Mouse (Mus musculus) lung, embryonic 14.5 days (tissue): Measurements from ENCODE around the gene Hes1. TPM values are rescaled to one million over a fixed set of nuclear protein-coding genes. Genes with fewer than 3 reads are reported as not detected.

Experiments used
- ATAC-seq: fragments of 200-750 bp; cut with Nextera tagmentation; 2 replicates; pipeline ENCODE4 v1.8.0; 2017; ENCODE audit warnings: mild to moderate bottlenecking, moderate TSS enrichment, moderate library complexity; ENCODE audit not compliant: insufficient read depth
- DNase-seq: peaks from one replicate; pipeline ENCODE4 v3.0.0-alpha.2; 2015
- H3K27ac ChIP-seq: fragments of 300-500 bp; sonication (generic); 2 replicates; pipeline ENCODE4 v1.5.1; 2014; ENCODE audit warnings: low read depth, mild to moderate bottlenecking, moderate library complexity
- H3K27me3 ChIP-seq: fragments of 300-500 bp; sonication (generic); 2 replicates; pipeline ENCODE4 v1.6.1; 2014; ENCODE audit warnings: low read length, control low read depth; ENCODE audit not compliant: insufficient read depth
- H3K36me3 ChIP-seq: fragments of 300-500 bp; sonication (generic); 2 replicates; pipeline ENCODE4 v1.6.1; 2014; ENCODE audit warnings: control low read depth; ENCODE audit not compliant: insufficient read depth
- H3K4me1 ChIP-seq: fragments of 300-500 bp; sonication (generic); 2 replicates; pipeline ENCODE4 v1.6.1; 2014; ENCODE audit warnings: antibody characterized with exemption, control low read depth; ENCODE audit not compliant: insufficient read depth
- H3K4me2 ChIP-seq: fragments of 300-500 bp; sonication (generic); 2 replicates; pipeline ENCODE4 v1.6.1; 2014; ENCODE audit warnings: mild to moderate bottlenecking
- H3K4me3 ChIP-seq: fragments of 300-500 bp; sonication (generic); 2 replicates; pipeline ENCODE4 v1.5.1; 2014; ENCODE audit warnings: low read depth, low read length
- H3K9ac ChIP-seq: fragments of 300-500 bp; sonication (generic); 2 replicates; pipeline ENCODE4 v1.6.1; 2014
- H3K9me3 ChIP-seq: fragments of 300-500 bp; sonication (generic); 2 replicates; pipeline ENCODE4 v1.6.1; 2016; ENCODE audit warnings: low read depth, low read length, control low read depth
- CTCF ChIP-seq: IDR thresholded peaks from 2 replicates; pipeline ENCODE4 v1.5.1; 2016; ENCODE audit warnings: antibody characterized with exemption, low read depth
- WGBS: fragments of 180-500 bp; shearing (Covaris S2); extraction: QIAGEN DNeasy Blood & Tissue Kit; methylation state at CpG from one replicate; pipeline ENCODE4 v1.1.7; 2014; 5-methylcytosine and 5-hydroxymethylcytosine counted together
- polyA plus RNA-seq: library from polyadenylated mRNA; unstranded; fragments of >200 nt; fragmentation: Nextera tagmentation; extraction: Ambion mirVana; gene quantifications from 2 replicates; pipeline ENCODE4 v1.2.1, GENCODE M21; 2014

The Hes1 gene
- polyA plus RNA-seq = 52.9 and 54.0 TPM in 2 replicates

DNA sequence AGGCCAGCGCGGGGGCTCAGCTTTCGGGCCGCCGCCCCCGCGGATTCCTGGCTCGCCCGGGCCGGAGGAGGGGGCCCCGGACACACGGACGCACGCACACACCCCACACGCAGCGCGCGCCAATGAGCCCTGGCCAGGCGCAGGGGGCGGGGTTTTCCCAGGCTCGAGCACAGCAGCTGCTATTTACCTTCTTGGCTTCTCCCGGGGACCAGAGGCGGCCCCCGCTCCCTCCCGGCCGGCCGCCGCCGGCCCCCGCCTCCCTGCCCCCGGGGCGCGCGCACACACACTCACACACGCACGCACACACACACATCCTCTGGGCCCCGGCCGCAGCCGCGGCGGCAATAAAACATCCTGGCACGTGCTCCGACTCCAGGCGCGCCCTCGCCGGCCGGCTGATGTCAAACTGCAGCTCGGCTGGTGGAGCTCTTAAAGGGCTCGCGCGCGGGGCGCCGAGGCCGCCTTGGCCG lies at the start of gene Hes1:
TSS of gene Hes1 (plus strand) at position 401 of the 470 bp plus-strand sequence.
- no peak for TF ChIP-seq CTCF
- Histone ChIP-seq H3K9me3 (no peaks in the 10 kb centered on the region), H3K27ac (peak within 1 kb of the TSS; percentile 99), H3K4me3 (peak within 1 kb of the TSS; percentile 84), H3K4me2 (peak within 1 kb of the TSS; percentile 92), H3K9ac (peak within 1 kb of the TSS; percentile 89), H3K4me1 (peaks cover 45% of the 10 kb centered on the region), H3K36me3 (peaks cover 11% of the 10 kb centered on the region), H3K27me3 (no peaks in the 10 kb centered on the region)
- WGBS = under 1% methylated on average over 52 of the region's 57 CpGs
- ATAC-seq (peak; percentile 85), DNase-seq (peak; percentile 97)

GRCm38 (mm10) chr16:30016064-30016463 lies 48.1 kb upstream of the Hes1 start:
- H3K27ac ChIP-seq = no peak overlapping the region
- DNase-seq (peak; percentile 49), ATAC-seq (no peak)
- no peak overlapping the region for H3K4me3 ChIP-seq
- no peaks in the 10 kb centered on the region for H3K27me3 ChIP-seq
- H3K9me3 ChIP-seq = no peaks in the 10 kb centered on the region
- peaks cover 8% of the 10 kb centered on the region; the same call in 1 of the 2 replicates for H3K4me1 ChIP-seq
- no peak overlapping the region for H3K9ac ChIP-seq
- no peak overlapping the region for H3K4me2 ChIP-seq
- no peak for TF ChIP-seq CTCF
- no peaks in the 10 kb centered on the region for H3K36me3 ChIP-seq
- 9% methylated on average over 3 of the region's 3 CpGs for WGBS

- TF ChIP-seq CTCF = no peak
- H3K4me2 ChIP-seq = peak overlapping the region; percentile 40
- H3K36me3 ChIP-seq = no peaks in the 10 kb centered on the region
- no peak overlapping the region for H3K9ac ChIP-seq
- WGBS = 22% methylated on average over 13 of the region's 13 CpGs
- no peak overlapping the region for H3K27ac ChIP-seq
- no peaks in the 10 kb centered on the region for H3K9me3 ChIP-seq
- no peaks in the 10 kb centered on the region for H3K27me3 ChIP-seq
- H3K4me1 ChIP-seq = peaks cover 8% of the 10 kb centered on the region; the same call in 1 of the 2 replicates
- DNase-seq (peak; percentile 54), ATAC-seq (peak; percentile 56)
- H3K4me3 ChIP-seq = no peak overlapping the region
Observed at GRCm38 (mm10) chr16:30020124-30020523, 44.1 kb upstream of the Hes1 start.

DNA sequence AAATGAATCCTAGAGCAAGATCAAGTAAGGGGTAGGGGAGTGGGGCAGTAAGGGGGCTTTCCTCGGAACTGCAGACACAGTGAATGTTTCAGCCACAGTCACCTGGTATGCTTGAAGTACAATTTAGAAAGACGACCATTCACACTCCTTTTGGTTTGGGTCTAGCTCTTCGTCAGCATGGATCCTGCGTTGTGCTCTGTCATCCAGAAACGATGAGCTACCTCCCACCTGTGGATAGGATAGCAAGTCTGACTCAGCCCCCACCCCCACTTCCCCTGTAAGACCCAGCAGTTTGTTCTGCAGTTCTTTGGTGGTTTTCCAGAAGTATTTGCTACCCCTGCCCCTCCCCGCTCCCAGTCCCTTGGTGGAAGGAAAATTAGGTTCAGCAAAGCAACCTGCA lies 41.8 kb upstream of the Hes1 start:
- 0 out of 2 replicates have a peak, but pooled peaks cover 3% of the 10 kb centered on the region for H3K4me1 ChIP-seq

GRCm38 (mm10) chr16:30022890-30023797 lies 41.0 kb upstream of the Hes1 start:
- H3K4me2 ChIP-seq = no peak overlapping the region
- H3K9me3 ChIP-seq = no peaks in the 10 kb centered on the region
- DNase-seq (no peak), ATAC-seq (no peak)
- TF ChIP-seq CTCF = no peak
- no peaks in the 10 kb centered on the region for H3K27me3 ChIP-seq
- H3K27ac ChIP-seq = no peak overlapping the region
- H3K4me1 ChIP-seq = 0 out of 2 replicates have a peak, but pooled peaks cover 3% of the 10 kb centered on the region
- no peaks in the 10 kb centered on the region for H3K36me3 ChIP-seq
- no peak overlapping the region for H3K4me3 ChIP-seq
- 67% methylated on average over 16 of the region's 16 CpGs for WGBS
- H3K9ac ChIP-seq = no peak overlapping the region

More for the DNA sequence above, 41.8 kb upstream of the Hes1 start:
- Histone ChIP-seq H3K9ac (no peak overlapping the region), H3K4me2 (no peak overlapping the region), H3K4me3 (no peak overlapping the region), H3K9me3 (no peaks in the 10 kb centered on the region), H3K27me3 (no peaks in the 10 kb centered on the region), H3K27ac (no peak overlapping the region), H3K36me3 (no peaks in the 10 kb centered on the region)
- ATAC-seq = no peak
- WGBS = 69% methylated on average over 6 of the region's 6 CpGs
- DNase-seq = no peak
- TF ChIP-seq CTCF = no peak

DNA sequence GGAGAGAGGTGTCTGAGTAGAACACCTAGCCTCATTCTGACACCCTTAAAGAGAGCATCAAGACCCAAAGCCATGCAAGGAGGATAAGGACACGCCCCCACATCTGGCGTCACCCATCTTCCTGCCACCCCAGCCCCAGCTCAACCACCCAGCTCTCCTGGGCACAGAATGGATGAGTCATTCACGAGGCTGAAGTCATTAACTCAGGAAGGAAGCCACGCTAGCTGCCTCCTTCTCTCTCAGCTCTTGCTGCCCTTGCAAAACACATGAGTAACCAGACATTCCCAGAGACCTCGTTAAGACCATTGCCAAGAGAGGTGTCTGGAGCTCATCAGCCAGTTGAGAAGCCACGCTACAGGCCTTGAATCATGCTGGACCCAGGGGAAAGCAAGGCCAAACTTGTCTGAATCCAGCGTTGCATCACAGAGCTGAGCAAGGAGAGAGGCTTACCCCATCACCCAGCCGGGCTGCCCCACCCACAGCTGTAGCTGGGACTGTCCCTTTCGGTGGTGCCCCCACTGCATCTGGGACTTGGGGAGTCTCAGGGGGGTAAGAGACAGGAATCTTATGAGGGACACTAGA lies 39.4 kb upstream of the Hes1 start:
- no peak for TF ChIP-seq CTCF
- no peak for ATAC-seq
- DNase-seq = peak; percentile 35
- Histone ChIP-seq H3K4me3 (no peak overlapping the region), H3K9me3 (no peaks in the 10 kb centered on the region), H3K36me3 (no peaks in the 10 kb centered on the region), H3K4me2 (no peak overlapping the region), H3K27me3 (no peaks in the 10 kb centered on the region), H3K27ac (no peak overlapping the region), H3K4me1 (0 out of 2 replicates have a peak, but pooled peaks cover 3% of the 10 kb centered on the region), H3K9ac (no peak overlapping the region)
- WGBS = 57% methylated on average over 9 of the region's 9 CpGs

- DNase-seq = no peak
- TF ChIP-seq CTCF = no peak
- WGBS = 67% methylated on average over 6 of the region's 6 CpGs
- H3K27me3 ChIP-seq = no peaks in the 10 kb centered on the region
- H3K4me3 ChIP-seq = no peak overlapping the region
- H3K4me1 ChIP-seq = no peaks in the 10 kb centered on the region
- no peak overlapping the region for H3K27ac ChIP-seq
- ATAC-seq = no peak
- no peak overlapping the region for H3K9ac ChIP-seq
- no peaks in the 10 kb centered on the region for H3K9me3 ChIP-seq
- H3K4me2 ChIP-seq = no peak overlapping the region
- H3K36me3 ChIP-seq = no peaks in the 10 kb centered on the region
Observed at GRCm38 (mm10) chr16:30028184-30028583, 36.0 kb upstream of the Hes1 start.
